Mouse (Mus musculus): Measurements from ENCODE around the gene Cyb561d2. TPM values are rescaled to one million over a fixed set of nuclear protein-coding genes. Genes with fewer than 3 reads are reported as not detected.
"Not testable (repeated sequence)": the region's sequence is repeated elsewhere in the genome, so short reads cannot be mapped to it uniquely, and the experiment has no call there.

Gene Cyb561d2
- polyA plus RNA-seq, 1 experiment = 29.4 TPM

DNA sequence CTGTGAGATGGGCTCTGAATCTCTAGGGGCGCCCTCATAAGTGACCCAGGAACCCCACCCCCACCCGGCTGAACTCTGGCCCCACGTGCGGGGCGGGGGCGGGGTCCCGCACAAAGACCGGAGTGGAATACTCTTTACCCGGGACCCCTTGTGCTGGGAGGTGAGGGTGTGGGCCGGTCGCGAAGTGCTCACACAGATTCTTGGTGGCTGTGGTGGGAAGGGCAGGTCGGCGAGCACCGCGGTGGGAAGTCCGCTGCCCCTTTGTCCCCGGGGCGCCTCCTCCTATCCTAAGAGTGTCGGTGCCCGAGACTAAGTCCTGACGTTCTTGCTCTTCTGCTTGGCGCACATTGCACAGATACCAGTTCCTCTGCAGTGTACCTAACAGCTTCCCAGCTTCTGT is 27.3 kb upstream of the Cyb561d2 start:
- peak overlapping the region; percentile 93 for H3K4me3 ChIP-seq (ENCODE audit: control insufficient read depth, low read depth, low read length)
- peaks cover 23% of the 10 kb centered on the region for H3K4me1 ChIP-seq (ENCODE audit: control insufficient read depth, insufficient read depth, low read length)
- TF ChIP-seq POLR2A (IDR thresholded peaks at IDR 0.05; ENCODE audit: control insufficient read depth, low read depth, low read length) (no peak), CTCF (IDR thresholded peaks at IDR 0.05; ENCODE audit: control insufficient read depth, insufficient read depth, insufficient replicate concordance, low read depth, low read length) (no peak)
- H3K27ac ChIP-seq (ENCODE audit: control insufficient read depth, insufficient read depth, low read depth, low read length) = peak overlapping the region; percentile 91
- no peaks in the 10 kb centered on the region for H3K36me3 ChIP-seq (ENCODE audit: control insufficient read depth, insufficient read depth, low read length)
- H3K27me3 ChIP-seq (ENCODE audit: control insufficient read depth, insufficient read depth, low read length) = no peaks in the 10 kb centered on the region

DNA sequence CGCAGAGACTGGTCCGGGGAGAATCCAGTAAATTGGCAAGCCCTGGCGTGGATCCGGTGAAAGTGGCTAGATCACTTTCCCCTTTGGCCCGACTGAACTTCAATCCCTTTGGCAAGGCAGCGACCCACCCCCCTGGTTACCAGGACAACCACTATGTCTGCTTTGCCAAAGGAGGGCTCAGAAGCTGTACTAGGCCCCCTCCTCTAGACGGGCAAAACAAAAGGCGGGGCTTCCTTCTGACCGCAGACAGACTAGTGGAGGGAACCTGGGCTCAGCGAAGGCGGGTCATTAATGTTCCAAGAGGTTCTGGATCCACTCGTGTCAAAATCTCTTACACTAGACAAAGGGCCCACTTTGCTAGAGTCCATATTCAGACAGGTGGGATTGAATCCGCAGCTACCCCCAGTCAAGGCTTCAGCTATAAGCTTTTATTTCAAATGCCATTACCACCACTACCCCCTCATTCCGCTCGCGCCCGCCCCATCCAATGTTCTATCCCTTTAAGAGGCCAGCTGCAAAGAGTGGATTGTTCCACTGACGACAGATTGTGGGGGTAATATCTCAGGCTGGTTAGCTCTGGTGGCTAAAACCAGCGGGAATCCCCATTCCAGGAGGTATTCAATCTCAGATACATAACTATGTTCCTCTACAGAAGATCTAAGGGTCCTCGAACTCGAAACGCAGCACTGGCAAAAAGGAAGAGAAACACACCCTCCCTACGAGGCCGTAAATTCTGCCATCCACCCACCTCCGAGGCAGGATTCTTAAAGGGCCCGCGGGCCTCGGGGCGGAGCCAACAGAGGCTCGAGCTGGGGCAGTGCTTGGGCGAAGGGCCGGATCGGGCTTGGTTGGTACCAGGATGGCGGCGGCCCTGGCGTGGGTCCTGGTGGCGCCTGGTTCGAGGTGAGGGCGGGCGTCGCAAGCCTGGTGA is 26.6 kb upstream of the Cyb561d2 start:
- peak overlapping the region; percentile 93 for H3K4me3 ChIP-seq (ENCODE audit: control insufficient read depth, low read depth, low read length)
- H3K27me3 ChIP-seq (ENCODE audit: control insufficient read depth, insufficient read depth, low read length) = no peaks in the 10 kb centered on the region
- peak overlapping the region; percentile 91 for H3K27ac ChIP-seq (ENCODE audit: control insufficient read depth, insufficient read depth, low read depth, low read length)
- TF ChIP-seq POLR2A (IDR thresholded peaks at IDR 0.05; ENCODE audit: control insufficient read depth, low read depth, low read length) (0 out of 2 replicates have a peak, but pooled peaks have one; percentile 21), CTCF (IDR thresholded peaks at IDR 0.05; ENCODE audit: control insufficient read depth, insufficient read depth, insufficient replicate concordance, low read depth, low read length) (no peak)
- peaks cover 28% of the 10 kb centered on the region for H3K4me1 ChIP-seq (ENCODE audit: control insufficient read depth, insufficient read depth, low read length)
- no peaks in the 10 kb centered on the region for H3K36me3 ChIP-seq (ENCODE audit: control insufficient read depth, insufficient read depth, low read length)

- peaks cover 28% of the 10 kb centered on the region for H3K4me1 ChIP-seq (ENCODE audit: control insufficient read depth, insufficient read depth, low read length)
- no peaks in the 10 kb centered on the region for H3K36me3 ChIP-seq (ENCODE audit: control insufficient read depth, insufficient read depth, low read length)
Observed at GRCm38 (mm10) chr9:107567702-107568319, 25.8 kb upstream of the Cyb561d2 start, which contains the start of gene Hyal2. Gene Hyal2 (plus strand): TSS chr9:107567945.

GRCm38 (mm10) chr9:107566855-107567254 is 24.9 kb upstream of the Cyb561d2 start:
- Histone ChIP-seq H3K4me1 (ENCODE audit: control insufficient read depth, insufficient read depth, low read length) (peaks cover 30% of the 10 kb centered on the region), H3K36me3 (ENCODE audit: control insufficient read depth, insufficient read depth, low read length) (no peaks in the 10 kb centered on the region), H3K4me3 (ENCODE audit: control insufficient read depth, low read depth, low read length) (no peak overlapping the region), H3K27me3 (ENCODE audit: control insufficient read depth, insufficient read depth, low read length) (no peaks in the 10 kb centered on the region), H3K27ac (ENCODE audit: control insufficient read depth, insufficient read depth, low read depth, low read length) (no peak overlapping the region)
- TF ChIP-seq CTCF (IDR thresholded peaks at IDR 0.05; ENCODE audit: control insufficient read depth, insufficient read depth, insufficient replicate concordance, low read depth, low read length) = no peak
- TF ChIP-seq POLR2A (IDR thresholded peaks at IDR 0.05; ENCODE audit: control insufficient read depth, low read depth, low read length) = no peak

More at GRCm38 (mm10) chr9:107567702-107568319, 25.8 kb upstream of the Cyb561d2 start, which contains the start of gene Hyal2:
- peak within 1 kb of the TSS; percentile 91 for H3K27ac ChIP-seq (ENCODE audit: control insufficient read depth, insufficient read depth, low read depth, low read length)
- H3K4me3 ChIP-seq (ENCODE audit: control insufficient read depth, low read depth, low read length) = peak within 1 kb of the TSS; percentile 93
- H3K27me3 ChIP-seq (ENCODE audit: control insufficient read depth, insufficient read depth, low read length) = no peaks in the 10 kb centered on the region
- no peak for TF ChIP-seq POLR2A (IDR thresholded peaks at IDR 0.05; ENCODE audit: control insufficient read depth, low read depth, low read length)
- no peak for TF ChIP-seq CTCF (IDR thresholded peaks at IDR 0.05; ENCODE audit: control insufficient read depth, insufficient read depth, insufficient replicate concordance, low read depth, low read length)

DNA sequence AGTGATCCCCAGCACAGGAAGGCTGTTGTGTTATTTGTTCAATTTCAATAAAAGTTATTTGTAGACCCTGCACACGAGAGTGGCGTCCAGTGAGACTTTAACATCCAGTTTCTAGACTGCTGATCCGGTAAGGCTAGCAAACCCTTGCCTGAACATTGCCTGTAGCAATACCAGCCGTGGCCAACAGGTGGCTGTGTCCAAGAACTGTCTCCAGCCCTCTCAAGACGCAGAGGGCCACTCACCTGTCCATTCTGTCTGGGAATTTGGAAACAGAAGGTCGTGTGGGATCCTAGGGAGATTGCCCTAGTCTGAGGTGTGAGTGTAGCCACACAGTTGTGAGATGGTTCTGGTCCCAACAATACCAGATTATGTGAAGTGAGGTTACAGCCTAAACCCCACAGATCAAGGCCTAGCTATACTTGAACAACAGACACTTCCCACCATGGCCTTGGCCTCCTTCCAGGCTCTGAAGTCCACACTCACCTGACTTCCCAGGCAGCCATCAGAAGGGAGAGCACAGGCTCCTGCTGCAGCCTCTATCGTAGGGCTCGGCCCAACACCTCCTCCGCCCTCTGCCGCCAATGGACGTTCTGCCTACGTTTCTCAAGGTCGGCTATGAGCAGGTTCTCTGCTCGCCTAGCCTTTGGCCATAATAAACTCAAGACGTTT is 24.2 kb upstream of the Cyb561d2 start:
- Histone ChIP-seq H3K27me3 (ENCODE audit: control insufficient read depth, insufficient read depth, low read length) (no peaks in the 10 kb centered on the region), H3K27ac (ENCODE audit: control insufficient read depth, insufficient read depth, low read depth, low read length) (no peak overlapping the region), H3K4me3 (ENCODE audit: control insufficient read depth, low read depth, low read length) (no peak overlapping the region), H3K4me1 (ENCODE audit: control insufficient read depth, insufficient read depth, low read length) (peaks cover 30% of the 10 kb centered on the region), H3K36me3 (ENCODE audit: control insufficient read depth, insufficient read depth, low read length) (no peaks in the 10 kb centered on the region; the same call in 1 of the 2 replicates)
- TF ChIP-seq POLR2A (IDR thresholded peaks at IDR 0.05; ENCODE audit: control insufficient read depth, low read depth, low read length) = no peak
- peak; percentile 82; the same call in 1 of the 2 replicates for TF ChIP-seq CTCF (IDR thresholded peaks at IDR 0.05; ENCODE audit: control insufficient read depth, insufficient read depth, insufficient replicate concordance, low read depth, low read length)

GRCm38 (mm10) chr9:107565556-107565955 is 23.6 kb upstream of the Cyb561d2 start:
- H3K4me3 ChIP-seq (ENCODE audit: control insufficient read depth, low read depth, low read length); H3K27ac ChIP-seq (ENCODE audit: control insufficient read depth, insufficient read depth, low read depth, low read length); H3K27me3 ChIP-seq (ENCODE audit: control insufficient read depth, insufficient read depth, low read length); H3K36me3 ChIP-seq (ENCODE audit: control insufficient read depth, insufficient read depth, low read length): not testable (repeated sequence)
- H3K4me1 ChIP-seq (ENCODE audit: control insufficient read depth, insufficient read depth, low read length) = peaks cover 30% of the 10 kb centered on the region

Measured in testis, adult 2 months (tissue).